Mouse (Mus musculus): ENCODE data around the gene Rasd2. TPM values are rescaled to one million over a fixed set of nuclear protein-coding genes. Genes with fewer than 3 reads are reported as not detected.

The Rasd2 gene
- polyA plus RNA-seq (2012; rRNA removed) = 44.3 and 78.6 TPM in 2 replicates

- Histone ChIP-seq H3K4me1 (ENCODE audit: control insufficient read depth, insufficient read depth, low read length) (0 out of 2 replicates have a peak, but pooled peaks cover 2% of the 10 kb centered on the region), H3K4me3 (ENCODE audit: insufficient read depth, low read length) (peak within 1 kb of the TSS; percentile 79), H3K27ac (ENCODE audit: insufficient read depth, low read length) (peak within 1 kb of the TSS; percentile 43; the same call in 1 of the 2 replicates)
- no peak for TF ChIP-seq POLR2A (IDR thresholded peaks at IDR 0.05; ENCODE audit: extremely low read depth, insufficient read depth, low read length)
- TF ChIP-seq CTCF (IDR thresholded peaks at IDR 0.05; ENCODE audit: extremely low read depth, insufficient read depth, low read length) = no peak
These were observed at the start of gene Rasd2 for GRCm38 (mm10) chr8:75213686-75214085. Gene Rasd2 (plus strand): TSS chr8:75213944.

GRCm38 (mm10) chr8:75169363-75169762, 44.4 kb upstream of the Rasd2 start:
- TF ChIP-seq POLR2A (IDR thresholded peaks at IDR 0.05; ENCODE audit: extremely low read depth, insufficient read depth, low read length) = no peak
- TF ChIP-seq CTCF (IDR thresholded peaks at IDR 0.05; ENCODE audit: extremely low read depth, insufficient read depth, low read length) = no peak
- no peak overlapping the region for H3K4me3 ChIP-seq (ENCODE audit: insufficient read depth, low read length)
- no peak overlapping the region for H3K27ac ChIP-seq (ENCODE audit: insufficient read depth, low read length)
- H3K4me1 ChIP-seq (ENCODE audit: control insufficient read depth, insufficient read depth, low read length) = no peaks in the 10 kb centered on the region

GRCm38 (mm10) chr8:75172009-75172685, 41.6 kb upstream of the Rasd2 start:
- Histone ChIP-seq H3K4me3 (ENCODE audit: insufficient read depth, low read length) (no peak overlapping the region), H3K27ac (ENCODE audit: insufficient read depth, low read length) (no peak overlapping the region), H3K4me1 (ENCODE audit: control insufficient read depth, insufficient read depth, low read length) (no peaks in the 10 kb centered on the region)
- TF ChIP-seq CTCF (IDR thresholded peaks at IDR 0.05; ENCODE audit: extremely low read depth, insufficient read depth, low read length) (no peak), POLR2A (IDR thresholded peaks at IDR 0.05; ENCODE audit: extremely low read depth, insufficient read depth, low read length) (no peak)

GRCm38 (mm10) chr8:75193022-75193421, 20.7 kb upstream of the Rasd2 start:
- Histone ChIP-seq H3K27ac (ENCODE audit: insufficient read depth, low read length) (no peak overlapping the region), H3K4me3 (ENCODE audit: insufficient read depth, low read length) (no peak overlapping the region), H3K4me1 (ENCODE audit: control insufficient read depth, insufficient read depth, low read length) (peaks cover 5% of the 10 kb centered on the region)
- TF ChIP-seq CTCF (IDR thresholded peaks at IDR 0.05; ENCODE audit: extremely low read depth, insufficient read depth, low read length) (no peak), POLR2A (IDR thresholded peaks at IDR 0.05; ENCODE audit: extremely low read depth, insufficient read depth, low read length) (no peak)

GRCm38 (mm10) chr8:75194473-75195071, 19.2 kb upstream of the Rasd2 start:
- Histone ChIP-seq H3K4me3 (ENCODE audit: insufficient read depth, low read length) (no peak overlapping the region), H3K4me1 (ENCODE audit: control insufficient read depth, insufficient read depth, low read length) (peaks cover 13% of the 10 kb centered on the region), H3K27ac (ENCODE audit: insufficient read depth, low read length) (no peak overlapping the region)
- no peak for TF ChIP-seq CTCF (IDR thresholded peaks at IDR 0.05; ENCODE audit: extremely low read depth, insufficient read depth, low read length)
- no peak for TF ChIP-seq POLR2A (IDR thresholded peaks at IDR 0.05; ENCODE audit: extremely low read depth, insufficient read depth, low read length)

- no peak for TF ChIP-seq POLR2A (IDR thresholded peaks at IDR 0.05; ENCODE audit: extremely low read depth, insufficient read depth, low read length)
- no peak for TF ChIP-seq CTCF (IDR thresholded peaks at IDR 0.05; ENCODE audit: extremely low read depth, insufficient read depth, low read length)
- H3K27ac ChIP-seq (ENCODE audit: insufficient read depth, low read length) = no peak overlapping the region
These were observed 16.6 kb upstream of the Rasd2 start for GRCm38 (mm10) chr8:75197170-75197569.

GRCm38 (mm10) chr8:75197862-75198261, 15.9 kb upstream of the Rasd2 start:
- H3K27ac ChIP-seq (ENCODE audit: insufficient read depth, low read length) = peak overlapping the region; percentile 31; the same call in 1 of the 2 replicates
- peaks cover 17% of the 10 kb centered on the region for H3K4me1 ChIP-seq (ENCODE audit: control insufficient read depth, insufficient read depth, low read length)
- H3K4me3 ChIP-seq (ENCODE audit: insufficient read depth, low read length) = no peak overlapping the region
- TF ChIP-seq POLR2A (IDR thresholded peaks at IDR 0.05; ENCODE audit: extremely low read depth, insufficient read depth, low read length) (no peak), CTCF (IDR thresholded peaks at IDR 0.05; ENCODE audit: extremely low read depth, insufficient read depth, low read length) (no peak)

More at GRCm38 (mm10) chr8:75197170-75197569, 16.6 kb upstream of the Rasd2 start:
- Histone ChIP-seq H3K4me1 (ENCODE audit: control insufficient read depth, insufficient read depth, low read length) (peaks cover 17% of the 10 kb centered on the region), H3K4me3 (ENCODE audit: insufficient read depth, low read length) (no peak overlapping the region)

- Histone ChIP-seq H3K4me3 (ENCODE audit: insufficient read depth, low read length) (no peak overlapping the region), H3K4me1 (ENCODE audit: control insufficient read depth, insufficient read depth, low read length) (peaks cover 18% of the 10 kb centered on the region), H3K27ac (ENCODE audit: insufficient read depth, low read length) (no peak overlapping the region)
- TF ChIP-seq CTCF (IDR thresholded peaks at IDR 0.05; ENCODE audit: extremely low read depth, insufficient read depth, low read length) = no peak
- TF ChIP-seq POLR2A (IDR thresholded peaks at IDR 0.05; ENCODE audit: extremely low read depth, insufficient read depth, low read length) = no peak
These were observed 15.4 kb upstream of the Rasd2 start for GRCm38 (mm10) chr8:75198300-75198699.

- H3K4me3 ChIP-seq (ENCODE audit: insufficient read depth, low read length) = no peak overlapping the region
- peaks cover 19% of the 10 kb centered on the region for H3K4me1 ChIP-seq (ENCODE audit: control insufficient read depth, insufficient read depth, low read length)
- TF ChIP-seq CTCF (IDR thresholded peaks at IDR 0.05; ENCODE audit: extremely low read depth, insufficient read depth, low read length) (no peak), POLR2A (IDR thresholded peaks at IDR 0.05; ENCODE audit: extremely low read depth, insufficient read depth, low read length) (no peak)
- 0 out of 2 replicates have a peak overlapping the region, but pooled peaks have one; percentile 39 for H3K27ac ChIP-seq (ENCODE audit: insufficient read depth, low read length)
These were observed 14.6 kb upstream of the Rasd2 start for GRCm38 (mm10) chr8:75198988-75199765.
